Mouse (Mus musculus): ENCODE data around the gene D11Wsu47e. TPM values are rescaled to one million over a fixed set of nuclear protein-coding genes. Genes with fewer than 3 reads are reported as not detected.

Gene D11Wsu47e
- total RNA-seq, 4 experiments from 2014 or later = 5.9 to 8.4 (median 6.8) TPM

DNA sequence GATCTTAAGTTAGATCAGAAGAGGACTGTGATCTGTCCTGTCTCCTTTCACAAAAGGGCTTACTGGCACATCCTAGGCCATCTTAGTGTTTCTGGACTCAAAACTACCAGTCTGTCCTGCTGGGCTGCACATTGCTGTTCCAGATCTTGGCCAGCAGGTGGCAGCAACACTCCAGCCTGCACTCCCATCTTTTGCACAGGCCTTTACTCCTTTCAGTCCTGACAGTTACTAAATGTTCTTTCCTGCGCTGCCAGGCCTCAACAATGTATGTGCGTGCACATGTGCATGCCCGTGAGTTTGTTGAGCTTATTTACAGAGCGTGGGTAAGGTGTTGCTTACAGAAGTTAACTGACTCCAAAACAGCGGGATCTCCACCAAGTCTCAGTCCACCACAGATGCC is 19.5 kb downstream of the D11Wsu47e start:
- DNase-seq (ENCODE audit: low spot score) = peak; percentile 79

DNA sequence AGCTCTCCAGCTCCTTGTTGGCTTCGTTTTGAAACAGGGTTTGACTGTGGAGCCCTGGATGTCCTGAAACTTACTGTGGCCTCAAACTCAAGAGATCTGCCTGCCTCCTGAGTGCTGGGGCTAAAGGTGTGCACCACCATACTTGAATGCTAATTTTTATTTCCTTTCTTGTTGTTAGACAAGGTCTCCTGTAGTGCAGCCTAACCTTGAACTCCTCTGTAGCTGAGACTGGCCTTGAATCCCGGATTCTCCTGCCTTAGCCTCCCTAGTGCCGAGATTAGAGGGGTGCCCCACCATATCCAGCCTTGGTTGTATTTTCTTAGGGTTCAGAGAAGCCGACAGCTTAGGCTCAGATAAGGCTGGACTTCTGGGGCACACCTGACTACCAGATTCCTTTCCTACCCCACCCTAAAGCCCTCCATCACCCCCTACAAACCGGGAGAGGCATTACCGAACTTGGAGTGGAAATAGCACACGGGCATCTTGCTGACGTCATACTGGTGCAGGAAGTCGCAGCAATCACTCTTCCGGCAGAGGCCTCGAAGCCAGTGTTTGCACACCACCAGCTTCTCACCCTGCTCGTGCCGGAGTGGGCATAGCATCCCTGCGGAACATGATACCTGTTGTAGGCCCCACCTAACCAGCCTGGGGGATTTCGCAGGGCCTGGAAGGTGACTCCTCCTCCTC is 21.9 kb downstream of the D11Wsu47e start:
- DNase-seq (ENCODE audit: low spot score) = no peak

- no peak for DNase-seq (ENCODE audit: low spot score)
Observed at GRCm38 (mm10) chr11:113708629-113709213, 24.5 kb downstream of the D11Wsu47e start.

DNA sequence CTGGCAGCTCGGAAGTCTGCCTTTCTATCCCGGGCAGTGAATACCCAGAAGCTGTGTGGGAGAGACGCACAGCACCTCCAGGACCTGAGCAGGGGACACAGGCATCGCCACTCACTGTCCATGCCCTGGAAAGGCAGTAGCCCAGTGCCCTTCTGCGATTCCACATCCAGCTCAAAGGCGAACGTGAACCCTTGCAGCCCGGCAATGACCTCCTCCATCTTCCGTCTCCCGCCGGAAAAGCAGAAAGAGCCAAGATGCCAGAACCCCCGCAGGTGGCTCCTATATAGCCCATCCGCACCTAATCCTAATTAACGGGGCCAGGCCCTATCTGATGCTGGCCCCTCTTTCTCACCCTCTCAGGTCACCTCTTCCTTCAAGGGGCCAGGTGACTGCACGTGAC is 25.1 kb downstream of the D11Wsu47e start:
- no peak for DNase-seq (ENCODE audit: low spot score)

DNA sequence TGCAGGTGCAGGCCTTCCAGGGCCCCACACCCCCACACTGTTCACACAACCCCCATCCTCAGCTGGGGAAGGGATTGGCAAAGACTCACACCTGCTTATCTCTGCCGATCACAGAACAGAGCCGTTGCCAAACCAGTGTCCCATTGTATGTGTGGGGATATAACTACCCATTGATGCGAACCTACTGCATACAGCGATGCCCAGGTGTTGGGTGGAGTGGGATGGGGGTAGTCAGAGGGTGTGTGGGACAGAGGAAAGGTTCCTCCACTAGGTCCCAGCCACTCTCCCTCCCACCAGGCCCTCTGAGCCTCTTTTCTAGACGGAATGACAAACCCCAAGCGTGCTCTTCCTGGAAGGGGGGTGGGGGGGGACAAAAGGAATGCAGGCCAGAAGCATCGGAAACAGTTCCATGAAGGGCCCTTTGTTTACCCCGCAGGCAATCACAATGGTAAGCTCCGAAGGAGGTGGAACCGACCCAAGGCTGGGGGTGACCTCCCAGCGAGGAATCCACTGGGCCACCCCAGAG is 25.6 kb downstream of the D11Wsu47e start, which contains the start of gene Cpsf4l:
Cpsf4l (minus strand) TSS at position 287 of the 526 bp plus-strand sequence.
- no peak for DNase-seq (ENCODE audit: low spot score)

GRCm38 (mm10) chr11:113710257-113710777 is 26.1 kb downstream of the D11Wsu47e start:
- no peak for DNase-seq (ENCODE audit: low spot score)

DNA sequence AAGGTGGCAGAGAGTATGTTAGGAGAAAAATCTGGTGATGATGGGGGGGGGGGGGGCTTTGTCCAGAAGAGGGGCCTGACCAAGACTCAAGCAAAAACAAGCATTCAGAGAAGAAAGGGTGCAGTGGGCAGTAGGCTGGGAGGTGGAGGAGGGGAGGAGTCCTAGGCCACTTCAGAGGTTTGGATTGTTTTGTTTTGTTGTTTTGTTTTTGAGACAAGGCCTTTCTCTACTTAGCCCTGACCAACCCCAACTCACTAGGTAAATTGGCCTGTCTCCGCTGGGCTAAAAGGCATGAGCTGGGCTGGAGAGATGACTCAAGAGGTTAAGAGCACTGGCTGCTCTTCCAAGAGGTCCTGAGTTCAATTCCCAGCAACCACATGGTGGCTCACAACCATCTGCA is 26.8 kb downstream of the D11Wsu47e start:
- no peak for DNase-seq (ENCODE audit: low spot score)

GRCm38 (mm10) chr11:113715078-113715674 is 31.0 kb downstream of the D11Wsu47e start:
- DNase-seq (ENCODE audit: low spot score) = no peak

GRCm38 (mm10) chr11:113716132-113716531 is 31.9 kb downstream of the D11Wsu47e start:
- DNase-seq (ENCODE audit: low spot score) = no peak

GRCm38 (mm10) chr11:113717767-113718424 is 33.7 kb downstream of the D11Wsu47e start:
- DNase-seq (ENCODE audit: low spot score) = no peak

- DNase-seq (ENCODE audit: low spot score) = no peak
Observed at GRCm38 (mm10) chr11:113722405-113723090, 38.3 kb downstream of the D11Wsu47e start.

GRCm38 (mm10) chr11:113725235-113726048 is 41.2 kb downstream of the D11Wsu47e start:
- DNase-seq (ENCODE audit: low spot score) = peak; percentile 53

DNA sequence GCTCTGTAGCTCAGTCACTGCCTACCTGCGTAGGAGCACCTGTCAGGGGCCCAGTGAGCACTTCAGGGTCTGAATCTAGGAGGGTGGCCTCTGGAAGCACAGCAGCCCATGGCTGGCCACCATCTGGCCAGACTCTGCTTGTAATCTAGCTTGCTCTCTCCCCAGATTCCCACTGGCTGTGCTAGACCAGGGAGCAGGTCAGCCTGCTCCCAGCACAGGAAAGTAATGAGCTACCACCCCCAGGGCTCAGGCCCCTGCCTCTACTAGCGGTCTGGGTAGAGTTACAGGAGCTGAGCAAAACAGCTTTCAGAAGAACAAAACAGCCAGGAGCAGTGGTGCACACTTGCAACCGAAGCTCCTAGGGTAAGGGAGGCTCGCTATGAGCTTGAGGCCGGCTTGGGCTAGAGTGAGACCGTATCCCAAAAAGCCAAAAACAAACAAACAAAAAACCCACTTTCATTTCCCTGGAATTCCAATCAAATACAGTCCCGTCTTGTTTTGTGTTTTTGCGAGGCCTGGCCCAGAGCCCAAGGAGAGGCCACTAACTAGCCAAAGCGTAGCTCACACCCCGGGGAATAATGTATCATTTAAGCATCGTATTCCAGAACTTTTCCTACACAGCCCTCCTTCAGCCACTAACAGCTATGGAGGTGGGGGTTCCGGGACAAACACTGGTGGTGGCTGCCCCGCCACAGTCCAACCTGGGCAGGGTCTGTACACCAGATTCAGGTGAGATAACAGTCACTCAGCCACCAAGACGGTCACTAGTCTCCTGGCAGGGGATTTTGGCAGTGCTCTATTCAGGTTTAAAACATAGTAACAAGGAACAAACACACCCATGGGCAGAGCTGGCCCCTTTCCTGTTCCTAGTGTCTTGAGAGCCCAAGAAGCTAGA is 43.0 kb downstream of the D11Wsu47e start:
- no peak for DNase-seq (ENCODE audit: low spot score)

DNA sequence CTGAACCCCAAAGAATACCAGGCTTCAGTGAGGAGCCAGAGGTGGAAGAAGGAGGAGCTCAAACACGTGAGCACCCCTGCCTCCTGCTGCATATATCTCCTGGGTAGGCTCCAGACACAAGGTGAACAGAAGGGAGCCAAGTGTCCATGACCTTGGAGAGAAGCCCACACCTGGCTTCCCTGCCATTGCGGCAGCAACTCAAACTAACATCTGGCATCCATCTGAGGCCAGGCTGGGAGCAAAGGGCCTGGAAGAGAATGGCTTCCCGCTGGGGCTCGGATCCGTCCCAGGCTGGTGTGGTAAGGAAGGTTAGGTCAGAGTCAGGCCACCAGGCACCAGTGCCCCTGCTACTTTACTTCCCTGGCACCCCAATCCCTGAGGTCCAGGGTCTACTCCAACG is 43.8 kb downstream of the D11Wsu47e start:
- DNase-seq (ENCODE audit: low spot score) = no peak

GRCm38 (mm10) chr11:113729239-113729638 is 45.0 kb downstream of the D11Wsu47e start:
- no peak for DNase-seq (ENCODE audit: low spot score)

- no peak for DNase-seq (ENCODE audit: low spot score)
Observed at GRCm38 (mm10) chr11:113729917-113730316, 45.7 kb downstream of the D11Wsu47e start.

DNA sequence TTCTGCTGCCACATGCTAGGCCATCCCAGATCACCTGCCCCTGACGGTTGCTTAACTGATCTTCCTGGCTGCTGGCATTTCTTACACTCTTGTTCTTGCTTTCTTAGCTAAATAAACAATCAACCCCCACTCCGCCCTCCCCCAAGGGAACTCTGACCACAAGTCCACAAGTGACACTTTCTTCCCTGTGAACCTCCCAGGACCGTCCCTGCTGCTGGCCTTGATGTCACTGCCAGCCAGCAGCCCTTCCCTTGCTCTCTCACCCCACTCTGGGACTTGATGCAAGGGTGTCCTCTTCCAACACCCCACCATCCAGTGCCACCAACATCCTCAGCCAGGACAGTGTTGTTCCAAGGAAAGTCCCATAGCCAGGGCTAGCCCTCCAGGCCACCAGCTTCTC is 46.7 kb downstream of the D11Wsu47e start:
- DNase-seq (ENCODE audit: low spot score) = no peak

DNA sequence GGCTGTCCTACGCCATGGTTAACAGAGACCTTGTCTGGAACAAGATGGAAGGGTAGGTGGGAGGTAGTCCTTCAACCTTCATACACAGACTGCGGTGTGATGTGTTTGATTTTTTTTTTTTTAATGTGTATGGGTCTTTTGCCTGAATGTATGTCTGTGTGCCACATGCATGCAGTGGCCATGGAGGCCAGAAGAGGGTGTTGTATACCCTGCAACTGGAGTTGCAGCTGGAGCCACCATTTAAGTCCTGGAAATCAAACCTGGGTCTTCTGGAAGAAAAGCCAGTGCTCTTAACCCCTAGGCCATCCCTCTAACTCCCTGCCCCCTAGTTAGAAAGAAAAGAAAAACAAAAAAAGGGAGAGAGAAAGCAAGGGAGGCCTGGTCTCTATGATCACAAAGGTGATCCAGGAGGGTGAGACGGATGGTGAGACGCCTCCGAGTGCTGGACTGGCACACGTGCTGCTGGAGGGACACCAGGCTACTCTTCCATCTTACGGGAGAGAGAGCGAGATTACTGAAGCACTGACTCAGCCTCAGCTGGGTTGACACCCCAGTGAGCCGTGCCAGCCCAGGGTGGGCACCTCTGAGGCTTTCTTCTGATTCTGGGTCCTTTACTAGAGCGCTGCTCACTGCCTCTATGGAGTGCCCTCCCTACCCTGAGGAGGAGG is 47.9 kb downstream of the D11Wsu47e start:
- DNase-seq (ENCODE audit: low spot score) = no peak

All from heart, adult 8-10 months (tissue).